Mouse (Mus musculus): ENCODE data around the gene Aldh6a1. TPM values are rescaled to one million over a fixed set of nuclear protein-coding genes. Genes with fewer than 3 reads are reported as not detected.

The Aldh6a1 gene
- polyA plus RNA-seq, 1 experiment from 2014 or later: 31.2 TPM

- H3K36me3 ChIP-seq: no peaks in the 10 kb centered on the region
- peak; percentile 76 for ATAC-seq (ENCODE audit: low FRiP score, low read depth)
Observed at GRCm38 (mm10) chr12:84407874-84408818, 42.7 kb downstream of the Aldh6a1 start.

GRCm38 (mm10) chr12:84407259-84407658 is 43.5 kb downstream of the Aldh6a1 start:
- Histone ChIP-seq H3K27ac (replicated peaks) (no peak overlapping the region), H3K36me3 (no peaks in the 10 kb centered on the region), H3K9me3 (no peaks in the 10 kb centered on the region), H3K9ac (no peak overlapping the region), H3K4me2 (no peak overlapping the region), H3K4me1 (replicated peaks) (peaks cover 11% of the 10 kb centered on the region), H3K27me3 (no peaks in the 10 kb centered on the region), H3K4me3 (no peak overlapping the region)
- no peak for ATAC-seq (ENCODE audit: low FRiP score, low read depth)
- WGBS: 62% methylated on average over 4 of the region's 4 CpGs

More at GRCm38 (mm10) chr12:84407874-84408818, 42.7 kb downstream of the Aldh6a1 start:
- H3K4me2 ChIP-seq: peak overlapping the region; percentile 83
- peak overlapping the region; percentile 72 for H3K4me3 ChIP-seq
- peak overlapping the region; percentile 77 for H3K9ac ChIP-seq
- H3K9me3 ChIP-seq: no peaks in the 10 kb centered on the region
- peak overlapping the region; percentile 92 for H3K27ac ChIP-seq (replicated peaks)
- no peaks in the 10 kb centered on the region for H3K27me3 ChIP-seq
- peaks cover 11% of the 10 kb centered on the region for H3K4me1 ChIP-seq (replicated peaks)
- WGBS: 1% methylated on average over 44 of the region's 52 CpGs

- Histone ChIP-seq H3K4me3 (no peak overlapping the region), H3K4me2 (no peak overlapping the region), H3K9me3 (no peaks in the 10 kb centered on the region), H3K27me3 (no peaks in the 10 kb centered on the region), H3K4me1 (replicated peaks) (peaks cover 10% of the 10 kb centered on the region), H3K9ac (no peak overlapping the region), H3K36me3 (no peaks in the 10 kb centered on the region), H3K27ac (replicated peaks) (no peak overlapping the region)
- WGBS: 72% methylated on average over 6 of the region's 6 CpGs
- no peak for ATAC-seq (ENCODE audit: low FRiP score, low read depth)
Observed at GRCm38 (mm10) chr12:84404541-84404940, 46.3 kb downstream of the Aldh6a1 start.

- ATAC-seq (ENCODE audit: low FRiP score, low read depth): no peak
- WGBS: 85% methylated on average over 9 of the region's 9 CpGs
- Histone ChIP-seq H3K4me1 (replicated peaks) (peaks cover 4% of the 10 kb centered on the region), H3K4me2 (no peak overlapping the region), H3K27me3 (no peaks in the 10 kb centered on the region), H3K9me3 (no peaks in the 10 kb centered on the region), H3K9ac (no peak overlapping the region), H3K36me3 (no peaks in the 10 kb centered on the region), H3K4me3 (no peak overlapping the region), H3K27ac (replicated peaks) (no peak overlapping the region)
Observed at GRCm38 (mm10) chr12:84402923-84403322, 47.9 kb downstream of the Aldh6a1 start.

GRCm38 (mm10) chr12:84400653-84401052 is 50.2 kb downstream of the Aldh6a1 start:
- H3K27me3 ChIP-seq: no peaks in the 10 kb centered on the region

GRCm38 (mm10) chr12:84400068-84400467 is 50.7 kb downstream of the Aldh6a1 start:
- Histone ChIP-seq H3K27me3 (no peaks in the 10 kb centered on the region), H3K9me3 (no peaks in the 10 kb centered on the region), H3K27ac (replicated peaks) (no peak overlapping the region), H3K4me3 (no peak overlapping the region), H3K9ac (no peak overlapping the region), H3K4me2 (no peak overlapping the region), H3K4me1 (replicated peaks) (no peaks in the 10 kb centered on the region), H3K36me3 (no peaks in the 10 kb centered on the region)
- ATAC-seq (ENCODE audit: low FRiP score, low read depth): no peak
- 80% methylated on average over 3 of the region's 3 CpGs for WGBS

More at GRCm38 (mm10) chr12:84400653-84401052, 50.2 kb downstream of the Aldh6a1 start:
- H3K36me3 ChIP-seq: no peaks in the 10 kb centered on the region
- H3K9ac ChIP-seq: no peak overlapping the region
- H3K4me1 ChIP-seq (replicated peaks): no peaks in the 10 kb centered on the region
- H3K4me3 ChIP-seq: no peak overlapping the region
- WGBS: 61% methylated on average over 3 of the region's 3 CpGs
- H3K27ac ChIP-seq (replicated peaks): no peak overlapping the region
- no peak overlapping the region for H3K4me2 ChIP-seq
- ATAC-seq (ENCODE audit: low FRiP score, low read depth): no peak
- no peaks in the 10 kb centered on the region for H3K9me3 ChIP-seq

- H3K4me2 ChIP-seq: no peak overlapping the region
- WGBS: 86% methylated on average over 9 of the region's 9 CpGs
- H3K27ac ChIP-seq (replicated peaks): no peak overlapping the region
- H3K9ac ChIP-seq: no peak overlapping the region
- no peaks in the 10 kb centered on the region for H3K36me3 ChIP-seq
- ATAC-seq (ENCODE audit: low FRiP score, low read depth): no peak
- H3K9me3 ChIP-seq: no peaks in the 10 kb centered on the region
- H3K27me3 ChIP-seq: no peaks in the 10 kb centered on the region
- no peaks in the 10 kb centered on the region for H3K4me1 ChIP-seq (replicated peaks)
- no peak overlapping the region for H3K4me3 ChIP-seq
Observed at GRCm38 (mm10) chr12:84399663-84400062, 51.1 kb downstream of the Aldh6a1 start.

GRCm38 (mm10) chr12:84399135-84399534 is 51.7 kb downstream of the Aldh6a1 start:
- no peaks in the 10 kb centered on the region for H3K36me3 ChIP-seq
- no peak overlapping the region for H3K4me3 ChIP-seq
- no peak overlapping the region for H3K27ac ChIP-seq (replicated peaks)
- 83% methylated on average over 9 of the region's 9 CpGs for WGBS
- H3K27me3 ChIP-seq: no peaks in the 10 kb centered on the region
- H3K4me2 ChIP-seq: no peak overlapping the region
- H3K4me1 ChIP-seq (replicated peaks): no peaks in the 10 kb centered on the region
- no peak for ATAC-seq (ENCODE audit: low FRiP score, low read depth)
- H3K9me3 ChIP-seq: no peaks in the 10 kb centered on the region
- H3K9ac ChIP-seq: no peak overlapping the region

- Histone ChIP-seq H3K27me3 (no peaks in the 10 kb centered on the region), H3K4me1 (replicated peaks) (no peaks in the 10 kb centered on the region), H3K9ac (no peak overlapping the region), H3K9me3 (no peaks in the 10 kb centered on the region), H3K4me3 (no peak overlapping the region), H3K36me3 (no peaks in the 10 kb centered on the region), H3K27ac (replicated peaks) (no peak overlapping the region), H3K4me2 (no peak overlapping the region)
- ATAC-seq (ENCODE audit: low FRiP score, low read depth): no peak
- 88% methylated on average over 5 of the region's 5 CpGs for WGBS
Observed at GRCm38 (mm10) chr12:84398629-84399028, 52.2 kb downstream of the Aldh6a1 start.

- no peaks in the 10 kb centered on the region for H3K27me3 ChIP-seq
- no peak overlapping the region for H3K4me2 ChIP-seq
- H3K9me3 ChIP-seq: no peaks in the 10 kb centered on the region
- no peak for ATAC-seq (ENCODE audit: low FRiP score, low read depth)
- no peak overlapping the region for H3K9ac ChIP-seq
- H3K4me3 ChIP-seq: no peak overlapping the region
- H3K27ac ChIP-seq (replicated peaks): no peak overlapping the region
- no peaks in the 10 kb centered on the region for H3K36me3 ChIP-seq
- H3K4me1 ChIP-seq (replicated peaks): no peaks in the 10 kb centered on the region
Observed at GRCm38 (mm10) chr12:84397685-84398084, 53.1 kb downstream of the Aldh6a1 start.

GRCm38 (mm10) chr12:84396947-84397679 is 53.7 kb downstream of the Aldh6a1 start:
- Histone ChIP-seq H3K27me3 (no peaks in the 10 kb centered on the region), H3K4me3 (no peak overlapping the region), H3K4me2 (no peak overlapping the region), H3K9me3 (no peaks in the 10 kb centered on the region), H3K9ac (no peak overlapping the region), H3K36me3 (no peaks in the 10 kb centered on the region), H3K27ac (replicated peaks) (no peak overlapping the region), H3K4me1 (replicated peaks) (no peaks in the 10 kb centered on the region)
- ATAC-seq (ENCODE audit: low FRiP score, low read depth): no peak
- WGBS: 90% methylated on average over 14 of the region's 14 CpGs

- Histone ChIP-seq H3K27ac (replicated peaks) (no peak overlapping the region), H3K4me2 (no peak overlapping the region), H3K9ac (no peak overlapping the region), H3K9me3 (no peaks in the 10 kb centered on the region), H3K27me3 (no peaks in the 10 kb centered on the region), H3K36me3 (no peaks in the 10 kb centered on the region), H3K4me3 (no peak overlapping the region), H3K4me1 (replicated peaks) (no peaks in the 10 kb centered on the region)
- WGBS: 94% methylated on average over 5 of the region's 5 CpGs
- ATAC-seq (ENCODE audit: low FRiP score, low read depth): no peak
Observed at GRCm38 (mm10) chr12:84393847-84394246, 57.0 kb downstream of the Aldh6a1 start.
